Mouse (Mus musculus): ENCODE data around the gene Agpat4.

- TF ChIP-seq EP300 (IDR thresholded peaks at IDR 0.05; ENCODE audit: low read depth): no peak
- no peak for TF ChIP-seq CTCF (IDR thresholded peaks at IDR 0.05; ENCODE audit: low read depth)
Measured at GRCm38 (mm10) chr17:12165701-12166100, 47.2 kb downstream of the Agpat4 start.

Measured in liver, postnatal 0 days (tissue).